Mouse (Mus musculus): ENCODE data around the gene Ccnb2.

GRCm38 (mm10) chr9:70452371-70452770 lies 31.0 kb upstream of the Ccnb2 start:
- TF ChIP-seq ZMIZ1 (IDR thresholded peaks at IDR 0.05; ENCODE audit: low read depth, low read length) (no peak), CTCF (conservative IDR thresholded peaks at IDR 0.05 in 1 of 2, IDR thresholded peaks at IDR 0.05 in 1 of 2; ENCODE audit: low read depth in 2 of 2, low read length in 2 of 2) (no peak), MYC (IDR thresholded peaks at IDR 0.05; ENCODE audit: low read depth, low read length) (no peak), RAD21 (IDR thresholded peaks at IDR 0.05; ENCODE audit: low read depth, low read length) (no peak), POLR2A (IDR thresholded peaks at IDR 0.05; ENCODE audit: low read depth, low read length) (no peak), TBP (conservative IDR thresholded peaks at IDR 0.05; ENCODE audit: low read depth, low read length) (no peak), POLR2AphosphoS2 (IDR thresholded peaks at IDR 0.05; ENCODE audit: low read depth, low read length) (no peak), USF2 (conservative IDR thresholded peaks at IDR 0.05; ENCODE audit: low read depth, low read length) (no peak), TCF12 (IDR thresholded peaks at IDR 0.05; ENCODE audit: low read depth, low read length) (no peak)
